Mouse (Mus musculus) forebrain, embryonic 11.5 days (tissue): ENCODE measurements around the gene Ffar2. TPM values are rescaled to one million over a fixed set of nuclear protein-coding genes. Genes with fewer than 3 reads are reported as not detected.

Experiments
- ATAC-seq: fragments of 200-750 bp; cut with Nextera tagmentation; replicated peaks from 2 replicates; pipeline ENCODE4 v1.8.0; 2017; ENCODE audit warnings: moderate TSS enrichment; ENCODE audit not compliant: low FRiP score
- DNase-seq: peaks from one replicate; pipeline ENCODE4 v3.0.0-alpha.2; 2017; ENCODE audit warnings: low spot score
- H3K27ac ChIP-seq: fragments of 300-500 bp; sonication (generic); 2 replicates; pipeline ENCODE4 v1.5.1; 2014; ENCODE audit warnings: low read depth, low read length
- H3K27me3 ChIP-seq: fragments of 300-500 bp; sonication (generic); 2 replicates; pipeline ENCODE4 v1.6.1; 2014; ENCODE audit warnings: mild to moderate bottlenecking, low read length, mixed read lengths; ENCODE audit not compliant: control insufficient read depth, insufficient read depth
- H3K36me3 ChIP-seq: fragments of 300-500 bp; sonication (generic); 2 replicates; pipeline ENCODE4 v1.6.1; 2014; ENCODE audit warnings: mild to moderate bottlenecking, low read length, moderate library complexity, mixed read lengths; ENCODE audit not compliant: control insufficient read depth, insufficient read depth
- H3K4me1 ChIP-seq: fragments of 300-500 bp; sonication (generic); replicated peaks from 2 replicates; pipeline ENCODE4 v1.6.1; 2014; ENCODE audit warnings: low read length, mixed read lengths; ENCODE audit not compliant: control insufficient read depth, insufficient read depth
- H3K4me2 ChIP-seq: fragments of 300-500 bp; sonication (generic); 2 replicates; pipeline ENCODE4 v1.6.1; 2014; ENCODE audit warnings: low read depth, mild to moderate bottlenecking, low read length, moderate library complexity, mixed read lengths; ENCODE audit not compliant: severe bottlenecking
- H3K4me3 ChIP-seq: fragments of 300-500 bp; sonication (generic); 2 replicates; pipeline ENCODE4 v1.5.1; 2014; ENCODE audit warnings: low read depth, low read length
- H3K9ac ChIP-seq: fragments of 300-500 bp; sonication (generic); 2 replicates; pipeline ENCODE4 v1.6.1; 2014; ENCODE audit warnings: low read length
- H3K9me3 ChIP-seq: fragments of 300-500 bp; sonication (generic); 2 replicates; pipeline ENCODE4 v1.6.1; 2016; ENCODE audit warnings: low read length, mixed read lengths; ENCODE audit not compliant: control insufficient read depth
- WGBS: fragments of 180-500 bp; shearing (Covaris S2); extraction: QIAGEN DNeasy Blood & Tissue Kit; methylation state at CpG from one replicate; pipeline ENCODE4 v1.1.7; 2014; 5-methylcytosine and 5-hydroxymethylcytosine counted together
- polyA plus RNA-seq: library from polyadenylated mRNA; unstranded; fragments of >200 nt; fragmentation: Nextera tagmentation; extraction: Ambion mirVana; gene quantifications from 2 replicates; pipeline ENCODE4 v1.2.1, GENCODE M21; 2014

The Ffar2 gene
- not detected in 2 replicates for polyA plus RNA-seq

GRCm38 (mm10) chr7:30823675-30824074, at the start of gene Ffar2:
TSS of gene Ffar2 (minus strand) at chr7:30823775.
- WGBS, result 92% methylated on average over 18 of the region's 18 CpGs
- H3K36me3 ChIP-seq, result no peaks in the 10 kb centered on the region
- H3K27me3 ChIP-seq, result no peaks in the 10 kb centered on the region
- no peak within 1 kb of the TSS for H3K4me2 ChIP-seq
- no peaks in the 10 kb centered on the region for H3K9me3 ChIP-seq
- ATAC-seq (no peak), DNase-seq (no peak)
- no peaks in the 10 kb centered on the region for H3K4me1 ChIP-seq
- no peak within 1 kb of the TSS for H3K4me3 ChIP-seq
- H3K27ac ChIP-seq, result no peak within 1 kb of the TSS
- no peak within 1 kb of the TSS for H3K9ac ChIP-seq

DNA sequence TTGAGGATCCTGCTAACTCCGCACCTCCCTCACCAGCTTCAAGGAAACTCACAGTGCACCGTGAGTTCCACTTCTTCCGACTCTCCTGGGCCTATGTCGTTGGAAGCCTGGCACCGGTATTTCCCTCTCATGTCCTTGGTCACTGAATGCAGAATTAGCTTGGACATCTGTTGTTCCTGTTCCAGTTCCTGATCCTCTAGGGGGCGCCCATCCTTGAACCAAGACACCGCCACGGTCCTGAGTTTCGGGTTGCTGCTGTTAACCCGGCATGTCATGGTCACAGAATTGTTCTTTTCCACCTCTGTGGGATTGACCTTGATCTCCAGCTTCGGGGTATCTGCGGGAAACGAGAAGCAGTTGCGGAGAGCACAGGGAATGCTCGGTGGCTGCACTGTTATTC, 49.5 kb upstream of the Ffar2 start:
- ATAC-seq, result no peak
- H3K4me2 ChIP-seq, result 0 out of 2 replicates have a peak overlapping the region, but pooled peaks have one; percentile 18

GRCm38 (mm10) chr7:30863386-30863785, 39.8 kb upstream of the Ffar2 start:
- H3K4me2 ChIP-seq, result no peak overlapping the region
- no peaks in the 10 kb centered on the region for H3K36me3 ChIP-seq
- H3K9ac ChIP-seq, result no peak overlapping the region
- H3K4me3 ChIP-seq, result no peak overlapping the region
- no peaks in the 10 kb centered on the region for H3K4me1 ChIP-seq
- ATAC-seq (no peak), DNase-seq (no peak)
- 74% methylated on average over 8 of the region's 8 CpGs for WGBS
- no peak overlapping the region for H3K27ac ChIP-seq
- no peaks in the 10 kb centered on the region for H3K9me3 ChIP-seq
- H3K27me3 ChIP-seq, result no peaks in the 10 kb centered on the region

More for the DNA sequence above, 49.5 kb upstream of the Ffar2 start:
- H3K4me1 ChIP-seq, result no peaks in the 10 kb centered on the region
- no peaks in the 10 kb centered on the region for H3K27me3 ChIP-seq
- no peaks in the 10 kb centered on the region for H3K9me3 ChIP-seq
- DNase-seq, result peak; percentile 78
- no peak overlapping the region for H3K27ac ChIP-seq
- H3K9ac ChIP-seq, result no peak overlapping the region
- WGBS, result 27% methylated on average over 15 of the region's 15 CpGs
- no peak overlapping the region for H3K4me3 ChIP-seq
- no peaks in the 10 kb centered on the region for H3K36me3 ChIP-seq

DNA sequence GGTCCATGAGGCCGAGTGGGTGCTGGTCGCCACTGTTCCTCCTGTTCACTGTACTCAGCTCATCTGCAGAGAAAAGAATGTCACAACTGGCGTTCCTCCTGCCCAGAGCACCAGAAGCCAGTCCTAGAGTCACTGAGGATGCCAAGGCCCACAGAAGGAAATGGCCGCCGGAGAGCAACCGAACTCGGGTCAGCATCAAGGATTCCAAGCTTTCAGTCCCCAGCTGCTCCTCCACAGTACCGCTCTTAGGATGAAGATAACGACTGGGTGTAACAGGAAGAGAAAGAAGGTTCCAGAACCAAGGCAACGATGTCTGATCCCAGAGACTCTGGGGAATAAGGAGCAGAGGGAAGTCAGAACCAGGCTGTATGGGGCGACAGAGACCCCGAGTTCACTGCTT, 37.9 kb upstream of the Ffar2 start, which contains the start of gene Ffar1:
TSS of gene Ffar1 (minus strand) at position 101 of the 400 bp plus-strand sequence.
- ATAC-seq (no peak), DNase-seq (no peak)
- Histone ChIP-seq H3K36me3 (no peaks in the 10 kb centered on the region), H3K4me3 (no peak within 1 kb of the TSS), H3K27me3 (no peaks in the 10 kb centered on the region), H3K9me3 (no peaks in the 10 kb centered on the region), H3K4me1 (no peaks in the 10 kb centered on the region), H3K9ac (no peak within 1 kb of the TSS), H3K27ac (no peak within 1 kb of the TSS), H3K4me2 (no peak within 1 kb of the TSS)
- WGBS, result 90% methylated on average over 12 of the region's 12 CpGs

DNA sequence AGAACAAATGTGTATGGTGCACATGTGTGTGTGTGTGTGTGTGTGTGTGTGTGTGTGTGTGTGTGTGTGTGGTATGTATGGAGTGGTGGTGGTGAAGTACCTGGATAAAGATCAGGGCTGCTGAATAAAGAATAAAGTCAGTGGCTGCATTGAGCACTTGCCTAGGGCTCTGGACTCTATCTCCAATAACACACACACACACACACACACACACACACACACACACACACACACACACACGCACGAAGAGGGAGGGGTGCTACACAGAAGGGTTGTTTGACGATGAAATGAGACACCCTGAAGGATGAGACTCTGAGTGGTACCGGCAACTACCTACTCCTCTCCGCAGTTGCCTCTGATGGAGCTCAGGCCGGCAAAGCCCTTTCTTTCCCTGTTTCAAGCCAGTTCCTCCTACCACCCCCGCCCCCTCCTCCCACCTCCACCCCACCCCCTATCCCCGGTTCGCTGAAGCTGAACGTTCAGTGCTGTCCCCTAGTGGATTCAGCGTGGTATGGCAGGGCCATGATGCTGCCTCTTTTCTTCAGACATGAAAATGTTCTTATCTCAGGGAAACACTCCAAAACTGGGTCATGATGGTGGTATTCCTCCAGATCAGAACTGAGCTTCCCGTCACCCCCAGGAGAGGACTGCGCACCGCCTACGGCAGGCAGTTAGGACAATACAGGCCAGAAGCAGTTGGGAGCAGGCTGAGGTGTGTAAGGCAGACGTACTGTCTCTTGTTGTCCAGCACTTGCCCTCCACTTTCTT, 36.2 kb upstream of the Ffar2 start:
- no peaks in the 10 kb centered on the region for H3K36me3 ChIP-seq
- H3K9me3 ChIP-seq, result no peaks in the 10 kb centered on the region
- DNase-seq (peak; percentile 85), ATAC-seq (peak; percentile 65)
- H3K4me2 ChIP-seq, result 0 out of 2 replicates have a peak overlapping the region, but pooled peaks have one; percentile 22
- WGBS, result 9% methylated on average over 15 of the region's 16 CpGs
- H3K4me1 ChIP-seq, result no peaks in the 10 kb centered on the region
- H3K4me3 ChIP-seq, result peak overlapping the region; percentile 8
- no peaks in the 10 kb centered on the region for H3K27me3 ChIP-seq
- no peak overlapping the region for H3K27ac ChIP-seq
- H3K9ac ChIP-seq, result no peak overlapping the region

- H3K27ac ChIP-seq, result no peak overlapping the region
- no peak overlapping the region for H3K4me2 ChIP-seq
- H3K9ac ChIP-seq, result no peak overlapping the region
- no peaks in the 10 kb centered on the region for H3K4me1 ChIP-seq
- no peak overlapping the region for H3K4me3 ChIP-seq
- no peaks in the 10 kb centered on the region for H3K9me3 ChIP-seq
- no peaks in the 10 kb centered on the region for H3K27me3 ChIP-seq
- DNase-seq (peak; percentile 84), ATAC-seq (peak; percentile 49)
- no peaks in the 10 kb centered on the region for H3K36me3 ChIP-seq
These were observed 35.7 kb upstream of the Ffar2 start for GRCm38 (mm10) chr7:30859290-30859634.

GRCm38 (mm10) chr7:30857746-30858145, 34.2 kb upstream of the Ffar2 start:
- no peak for DNase-seq
- no peak overlapping the region for H3K9ac ChIP-seq

DNA sequence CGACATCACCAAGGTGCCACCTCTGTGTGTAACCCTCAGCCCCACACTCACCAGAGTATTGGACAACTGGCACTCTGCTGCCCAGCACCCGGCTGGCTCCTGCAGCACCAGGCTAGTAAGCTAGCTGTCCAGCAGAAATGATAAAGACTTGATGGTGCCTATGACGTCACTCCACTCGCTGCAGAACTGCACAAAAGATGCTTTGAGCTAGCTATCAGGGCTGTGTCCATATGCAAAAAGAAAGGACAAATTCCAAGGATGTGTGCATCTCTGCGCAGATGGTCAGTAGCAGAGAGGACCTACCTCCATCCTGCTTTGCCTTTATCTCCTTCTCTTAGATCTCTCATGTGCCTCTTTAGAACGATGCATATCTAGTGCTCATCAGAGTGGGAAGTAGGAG, 32.5 kb upstream of the Ffar2 start, which contains the start of gene Ffar3:
TSS of gene Ffar3 (minus strand) at position 101 of the 400 bp plus-strand sequence.
- ATAC-seq (no peak), DNase-seq (no peak)
- H3K27me3 ChIP-seq, result no peaks in the 10 kb centered on the region
- no peak within 1 kb of the TSS for H3K27ac ChIP-seq
- no peaks in the 10 kb centered on the region for H3K36me3 ChIP-seq
- H3K4me3 ChIP-seq, result no peak within 1 kb of the TSS
- no peaks in the 10 kb centered on the region for H3K9me3 ChIP-seq
- 84% methylated on average over 6 of the region's 6 CpGs for WGBS
- no peak within 1 kb of the TSS for H3K9ac ChIP-seq
- no peak within 1 kb of the TSS for H3K4me2 ChIP-seq
- no peaks in the 10 kb centered on the region for H3K4me1 ChIP-seq

More at GRCm38 (mm10) chr7:30857746-30858145, 34.2 kb upstream of the Ffar2 start:
- no peak overlapping the region for H3K4me2 ChIP-seq
- H3K4me1 ChIP-seq, result no peaks in the 10 kb centered on the region
- no peak for ATAC-seq
- 82% methylated on average over 1 of the region's 1 CpGs for WGBS
- H3K36me3 ChIP-seq, result no peaks in the 10 kb centered on the region
- no peak overlapping the region for H3K4me3 ChIP-seq
- no peak overlapping the region for H3K27ac ChIP-seq
- H3K27me3 ChIP-seq, result no peaks in the 10 kb centered on the region
- H3K9me3 ChIP-seq, result no peaks in the 10 kb centered on the region

DNA sequence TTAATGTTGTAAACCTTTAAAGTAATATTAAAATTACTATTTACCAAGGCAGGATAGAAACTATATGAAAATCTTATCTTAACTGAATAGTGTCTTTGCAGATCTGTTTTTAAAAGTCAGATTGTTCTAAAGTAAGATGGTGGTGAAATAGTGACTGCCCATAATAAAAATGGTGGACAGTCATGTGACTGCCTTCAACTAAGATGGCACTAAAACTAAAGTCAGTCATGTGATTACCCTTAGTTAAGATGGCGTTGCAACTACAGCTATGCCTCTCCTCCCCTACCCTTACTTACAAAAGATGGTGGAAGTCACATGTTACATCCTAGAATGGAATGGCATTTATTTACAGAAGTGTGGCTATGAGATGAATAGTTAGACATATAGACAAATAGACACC, 27.8 kb upstream of the Ffar2 start:
- Histone ChIP-seq H3K4me1 (no peaks in the 10 kb centered on the region), H3K4me2 (no peak overlapping the region), H3K4me3 (no peak overlapping the region), H3K36me3 (no peaks in the 10 kb centered on the region), H3K27me3 (no peaks in the 10 kb centered on the region), H3K9me3 (no peaks in the 10 kb centered on the region), H3K27ac (no peak overlapping the region), H3K9ac (no peak overlapping the region)
- WGBS, result 80% methylated on average over 1 of the region's 1 CpGs
- DNase-seq, result no peak
- no peak for ATAC-seq
